Mouse (Mus musculus) left cerebral cortex, postnatal 10 days (tissue): ENCODE results near the gene Rassf5. TPM values are rescaled to one million over a fixed set of nuclear protein-coding genes. Genes with fewer than 3 reads are reported as not detected.
A peak's percentile ranks its signal among the peaks of the same experiment; 100 is the strongest.

ENCODE experiments used
- DNase-seq, 2 experiments: peaks; one replicate each; pipeline ENCODE4 v3.0.0; 2021 to 2022; ENCODE audit warnings: low spot score in 2 of 2, mixed read lengths in 1 of 2; ENCODE audit errors: extremely low spot score in 1 of 2
- intact Hi-C: fragments of 180-260 bp; cut with DNase I; formaldehyde crosslinking; loops from one replicate; pipeline ENCODE4 v1.15.1; 2025
- total RNA-seq, 2 experiments: library from RNA; stranded (reverse); gene quantifications; 2 replicates each; pipeline ENCODE4 v1.2.3; 2021

Rassf5 gene
- total RNA-seq, 2 experiments from 2014 or later = 19.9 to 21.8 TPM

GRCm38 (mm10) chr1:131188655-131189054 lies 56.4 kb downstream of the Rassf5 start:
- intact Hi-C loops = no loop called here
- DNase-seq = no peak

- intact Hi-C loops = no loop called here
- no peak for DNase-seq
These were observed 57.2 kb downstream of the Rassf5 start for GRCm38 (mm10) chr1:131187856-131188255.

GRCm38 (mm10) chr1:131186995-131187394 lies 58.1 kb downstream of the Rassf5 start:
- intact Hi-C loops = no loop called here
- no peak for DNase-seq

GRCm38 (mm10) chr1:131185821-131186506 lies 59.1 kb downstream of the Rassf5 start:
- no peak for DNase-seq
- intact Hi-C loops = no loop called here

- no peak for DNase-seq
- intact Hi-C loops = no loop called here
These were observed 60.0 kb downstream of the Rassf5 start for GRCm38 (mm10) chr1:131184956-131185660.

- no peak for DNase-seq
- intact Hi-C loops = no loop called here
These were observed 60.7 kb downstream of the Rassf5 start for GRCm38 (mm10) chr1:131184253-131184955.

- intact Hi-C loops = no loop called here
- no peak for DNase-seq
These were observed 61.9 kb downstream of the Rassf5 start for GRCm38 (mm10) chr1:131183201-131183600.

GRCm38 (mm10) chr1:131181642-131182527 lies 63.2 kb downstream of the Rassf5 start:
- intact Hi-C loops = loop anchor here (1.0 to 2.0 kb wide), 2 partner anchors 25 to 65 kb away; no protein-coding TSS in a partner anchor
- DNase-seq = peak; percentile 64 to 83

GRCm38 (mm10) chr1:131180386-131180785 lies 64.7 kb downstream of the Rassf5 start:
- no peak for DNase-seq
- intact Hi-C loops = loop anchor here (2.0 kb wide), 1 partner anchor 66 kb away; no protein-coding TSS in a partner anchor

- intact Hi-C loops = no loop called here
- DNase-seq = no peak
These were observed 67.0 kb downstream of the Rassf5 start for GRCm38 (mm10) chr1:131178083-131178482.

- intact Hi-C loops = no loop called here
- DNase-seq = no peak
These were observed 67.8 kb downstream of the Rassf5 start for GRCm38 (mm10) chr1:131177249-131177648.

GRCm38 (mm10) chr1:131175819-131176218 lies 69.2 kb downstream of the Rassf5 start:
- intact Hi-C loops = no loop called here
- no peak for DNase-seq

GRCm38 (mm10) chr1:131175189-131175588 lies 69.9 kb downstream of the Rassf5 start:
- intact Hi-C loops = no loop called here
- DNase-seq = peak in 1 of 2 experiments; percentile 15

- peak in 1 of 2 experiments; percentile 15 for DNase-seq
- intact Hi-C loops = no loop called here
These were observed 70.7 kb downstream of the Rassf5 start for GRCm38 (mm10) chr1:131174299-131174861.

- intact Hi-C loops = no loop called here
- no peak for DNase-seq
These were observed 71.2 kb downstream of the Rassf5 start for GRCm38 (mm10) chr1:131173809-131174208.

- DNase-seq = no peak
- intact Hi-C loops = no loop called here
These were observed 72.1 kb downstream of the Rassf5 start for GRCm38 (mm10) chr1:131173001-131173400.

- intact Hi-C loops = no loop called here
- DNase-seq = no peak
These were observed 77.4 kb downstream of the Rassf5 start for GRCm38 (mm10) chr1:131167612-131168011.

- intact Hi-C loops = no loop called here
- DNase-seq = no peak
These were observed 80.6 kb downstream of the Rassf5 start for GRCm38 (mm10) chr1:131164427-131164826.
